Mouse (Mus musculus) E14TG2a.4 (cell line): ENCODE measurements around the gene Zbed4.
"Not testable (repeated sequence)": the region's sequence is repeated elsewhere in the genome, so short reads cannot be mapped to it uniquely, and the experiment has no call there.

Source experiments
- H3K27me3 ChIP-seq: 2 replicates; pipeline ENCODE4 v1.6.1; 2014; ENCODE audit warnings: low read length, control low read depth; ENCODE audit not compliant: insufficient read depth
- H3K36me3 ChIP-seq: 2 replicates; pipeline ENCODE4 v1.6.1; 2014; ENCODE audit warnings: low read length, control low read depth; ENCODE audit not compliant: insufficient read depth
- H3K4me1 ChIP-seq: replicated peaks from 2 replicates; pipeline ENCODE4 v1.6.1; 2014; ENCODE audit warnings: low read depth, low read length, control low read depth
- H3K4me3 ChIP-seq: replicated peaks from 2 replicates; pipeline ENCODE4 v1.5.1; 2014; ENCODE audit warnings: mild to moderate bottlenecking, low read length
- H3K9me3 ChIP-seq: 2 replicates; pipeline ENCODE4 v1.6.1; 2014; ENCODE audit warnings: low read length, control low read depth
- CTCF ChIP-seq: conservative IDR thresholded peaks from 2 replicates; pipeline ENCODE4 v1.5.1; 2014; ENCODE audit warnings: low read length
- NANOG ChIP-seq: IDR thresholded peaks from 2 replicates; pipeline ENCODE4 v1.6.1; 2014; ENCODE audit warnings: borderline replicate concordance, low read length, mixed read lengths
- POU5F1 ChIP-seq: IDR thresholded peaks from 2 replicates; pipeline ENCODE4 v1.6.1; 2014; ENCODE audit warnings: low read length, borderline replicate concordance

Zbed4 gene

DNA sequence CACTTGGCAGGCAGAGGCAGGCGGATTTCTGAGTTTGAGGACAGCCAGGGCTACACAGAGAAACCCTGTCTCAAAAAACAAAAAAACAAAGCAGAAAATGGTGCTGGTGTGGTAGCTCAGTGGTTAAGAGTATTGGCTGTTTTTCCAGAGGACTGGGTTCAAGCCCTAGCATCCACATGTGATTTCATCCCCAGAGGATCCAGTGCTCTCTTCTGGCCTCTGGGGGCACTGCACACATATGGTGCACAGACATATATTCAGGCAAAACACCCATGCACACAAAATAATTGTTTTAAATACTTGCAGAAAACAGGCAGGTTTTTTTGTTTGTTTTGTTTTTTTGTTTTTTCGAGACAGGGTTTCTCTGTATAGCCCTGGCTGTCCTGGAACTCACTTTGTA lies 14.7 kb downstream of the Zbed4 start:
- peaks cover 68% of the 10 kb centered on the region for H3K36me3 ChIP-seq
- not testable (repeated sequence) for H3K27me3 ChIP-seq, H3K9me3 ChIP-seq, H3K4me3 ChIP-seq, H3K4me1 ChIP-seq
- TF ChIP-seq CTCF = peak; percentile 66

DNA sequence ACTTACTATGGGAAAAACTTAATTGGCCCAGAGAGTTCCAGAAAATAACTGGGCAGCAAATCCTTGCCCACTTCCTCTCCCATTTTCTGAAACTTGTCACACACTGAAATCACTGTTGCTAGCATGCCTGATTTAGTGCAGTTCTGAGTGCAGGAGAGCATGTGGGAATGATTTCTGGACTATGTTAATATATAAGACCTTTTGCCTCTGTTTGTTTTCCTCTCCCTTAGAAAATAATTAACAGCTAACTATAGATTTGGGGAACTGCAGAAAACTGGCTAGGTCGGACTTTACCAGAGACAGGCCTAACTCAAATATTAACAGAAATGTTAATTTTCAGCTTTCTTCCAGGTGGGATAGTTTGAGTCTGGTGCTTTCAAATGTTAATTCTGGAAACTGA lies 17.1 kb downstream of the Zbed4 start:
- peaks cover 67% of the 10 kb centered on the region for H3K36me3 ChIP-seq
- H3K27me3 ChIP-seq = no peaks in the 10 kb centered on the region
- no peaks in the 10 kb centered on the region for H3K4me1 ChIP-seq
- TF ChIP-seq NANOG (no peak), POU5F1 (no peak)
- no peak overlapping the region for H3K4me3 ChIP-seq
- H3K9me3 ChIP-seq = no peaks in the 10 kb centered on the region

DNA sequence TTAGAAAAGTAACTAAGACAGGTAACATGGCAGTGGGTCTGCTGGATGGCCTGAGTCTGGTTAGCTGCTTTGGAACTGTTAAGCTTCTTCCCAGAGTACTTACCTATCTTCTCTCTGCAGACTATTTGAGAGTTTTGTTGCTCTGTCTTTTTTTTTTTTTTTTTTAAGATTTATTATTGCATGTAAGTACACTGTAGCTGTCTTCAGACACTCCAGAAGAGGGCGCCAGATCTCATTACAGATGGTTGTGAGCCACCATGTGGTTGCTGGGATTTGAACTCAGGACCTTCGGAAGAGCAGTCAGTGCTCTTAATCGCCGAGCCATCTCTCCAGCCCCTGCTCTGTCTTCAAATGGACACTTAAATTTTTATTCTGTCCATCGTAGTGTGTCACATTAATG lies 23.2 kb downstream of the Zbed4 start:
- not testable (repeated sequence) for H3K27me3 ChIP-seq, H3K4me3 ChIP-seq, H3K9me3 ChIP-seq

DNA sequence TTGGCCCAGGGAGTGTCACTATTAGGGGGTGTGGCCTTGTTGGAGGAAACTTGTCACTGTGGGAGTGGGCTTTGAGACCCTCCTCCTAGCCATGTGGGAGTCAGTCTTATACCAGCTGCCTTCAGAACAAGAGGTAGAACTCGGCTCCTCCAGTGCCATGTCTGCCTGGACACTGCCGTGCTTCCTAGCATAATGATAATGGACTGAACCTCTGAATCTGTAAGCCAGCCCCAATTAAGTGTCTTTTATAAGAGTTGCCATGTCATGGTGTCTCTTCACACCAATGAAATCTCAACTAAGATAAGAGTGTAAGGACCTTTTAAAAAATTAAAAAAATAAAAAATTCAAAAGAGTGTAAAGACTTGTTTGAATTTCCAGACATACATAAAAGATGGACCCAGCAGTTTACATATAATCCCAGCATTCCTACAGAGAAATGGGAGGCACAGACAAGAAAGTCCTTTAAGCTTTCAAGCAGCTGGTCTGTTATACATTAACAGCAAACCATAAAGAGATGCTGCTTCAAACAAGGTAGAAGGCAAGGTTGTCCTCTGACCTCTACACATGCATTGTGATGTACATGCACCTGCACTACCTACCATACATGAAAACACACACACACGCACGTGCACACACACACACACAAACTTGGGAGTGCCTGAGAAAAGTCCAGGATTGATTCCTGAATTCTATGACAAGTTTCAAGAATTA lies 40.8 kb downstream of the Zbed4 start:
- no peaks in the 10 kb centered on the region for H3K4me1 ChIP-seq
- H3K9me3 ChIP-seq = no peaks in the 10 kb centered on the region
- no peaks in the 10 kb centered on the region for H3K36me3 ChIP-seq
- H3K4me3 ChIP-seq = no peak overlapping the region
- H3K27me3 ChIP-seq = no peaks in the 10 kb centered on the region
- TF ChIP-seq NANOG (no peak), POU5F1 (no peak), CTCF (no peak)

More for the DNA sequence above, 23.2 kb downstream of the Zbed4 start:
- Histone ChIP-seq H3K36me3 (peaks cover 87% of the 10 kb centered on the region), H3K4me1 (peaks cover 15% of the 10 kb centered on the region; the same call in 1 of the 2 replicates)

DNA sequence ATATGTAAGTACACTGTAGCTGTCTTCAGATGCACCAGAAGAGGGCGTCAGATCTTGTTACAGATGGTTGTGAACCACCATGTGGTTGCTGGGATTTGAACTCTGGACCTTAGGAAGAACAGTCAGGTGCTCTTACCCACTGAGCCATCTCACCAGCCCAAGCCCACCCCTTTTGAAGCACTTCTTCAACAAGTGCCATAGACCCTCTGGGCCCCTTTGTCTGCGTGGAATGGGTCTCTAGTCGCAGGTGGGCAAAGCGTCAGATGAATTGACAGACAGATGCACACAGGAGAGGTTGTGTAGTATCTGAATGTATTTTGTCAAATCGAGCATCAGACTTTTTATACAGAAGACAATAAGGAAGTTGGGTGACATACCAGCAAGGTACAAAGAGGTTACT lies 43.3 kb downstream of the Zbed4 start:
- H3K4me1 ChIP-seq, H3K4me3 ChIP-seq, H3K36me3 ChIP-seq, H3K9me3 ChIP-seq, H3K27me3 ChIP-seq: not testable (repeated sequence)

DNA sequence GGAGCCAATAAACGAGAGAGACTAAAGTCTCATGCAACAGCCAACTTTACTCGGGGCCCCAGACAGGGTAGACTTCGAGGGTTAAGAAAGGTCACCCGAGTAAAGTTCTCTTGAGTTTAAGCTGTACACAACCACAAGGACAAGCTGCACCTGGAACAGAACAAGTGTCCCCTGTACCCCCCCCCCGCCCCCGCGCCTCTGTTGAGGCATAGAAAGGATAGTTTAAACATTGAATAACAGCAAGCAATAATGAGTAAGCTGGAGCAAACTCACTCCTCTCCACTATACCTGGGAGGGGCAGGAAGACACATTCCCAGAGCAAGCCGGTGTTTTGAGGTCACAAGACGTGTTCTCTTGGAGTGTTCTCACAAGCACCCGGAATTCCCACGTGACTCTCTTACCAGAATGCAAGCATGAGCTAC lies 48.5 kb downstream of the Zbed4 start:
- TF ChIP-seq POU5F1 (no peak), CTCF (no peak), NANOG (no peak)
- no peaks in the 10 kb centered on the region for H3K27me3 ChIP-seq
- no peak overlapping the region for H3K4me3 ChIP-seq
- H3K9me3 ChIP-seq = no peaks in the 10 kb centered on the region
- H3K4me1 ChIP-seq = peaks cover 12% of the 10 kb centered on the region
- H3K36me3 ChIP-seq = peaks cover 9% of the 10 kb centered on the region

DNA sequence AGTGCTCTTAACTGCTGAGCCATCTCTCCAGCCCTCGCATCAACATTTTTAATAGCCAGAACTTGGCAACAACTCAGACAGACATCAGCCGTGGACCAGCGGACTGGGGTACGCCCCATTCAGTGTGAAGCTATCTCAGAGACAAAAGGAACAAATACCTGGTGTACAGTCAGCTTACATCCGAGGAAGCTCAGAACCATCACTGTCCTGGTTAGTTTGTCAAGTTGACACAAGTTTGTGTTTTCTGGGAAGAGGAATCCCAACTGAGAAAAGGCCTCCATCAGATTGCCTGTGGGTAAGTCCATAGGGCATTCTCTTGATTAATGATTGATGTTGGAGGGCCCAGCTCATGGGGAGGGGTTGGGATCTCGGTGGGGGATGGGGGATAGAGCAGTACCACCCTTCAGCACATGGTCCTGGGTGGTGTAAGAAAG lies 49.5 kb downstream of the Zbed4 start:
- Histone ChIP-seq H3K4me1 (peaks cover 12% of the 10 kb centered on the region), H3K4me3 (no peak overlapping the region), H3K36me3 (peaks cover 19% of the 10 kb centered on the region), H3K9me3 (no peaks in the 10 kb centered on the region), H3K27me3 (no peaks in the 10 kb centered on the region)
- no peak for TF ChIP-seq CTCF
- no peak for TF ChIP-seq NANOG
- TF ChIP-seq POU5F1 = no peak

DNA sequence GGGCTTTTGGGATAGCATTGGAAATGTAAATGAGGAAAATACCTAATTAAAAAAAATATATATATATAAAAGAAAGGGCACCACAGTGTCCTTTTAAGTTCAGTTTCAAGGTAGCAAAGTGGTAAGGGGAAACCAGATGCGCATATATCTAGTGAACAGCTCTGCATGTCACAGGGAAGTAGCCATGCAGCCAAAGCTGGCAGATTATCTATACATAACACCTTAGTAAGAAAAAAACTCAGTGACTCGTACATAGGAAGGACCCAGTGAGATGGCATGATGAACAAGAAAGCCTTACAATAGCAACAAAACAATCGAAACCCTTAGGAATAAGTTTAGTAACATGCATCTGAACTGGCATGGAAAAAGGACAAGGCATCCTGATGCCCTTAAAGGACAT lies 50.4 kb downstream of the Zbed4 start:
- Histone ChIP-seq H3K4me3 (no peak overlapping the region), H3K4me1 (peaks cover 12% of the 10 kb centered on the region), H3K36me3 (peaks cover 26% of the 10 kb centered on the region), H3K9me3 (no peaks in the 10 kb centered on the region), H3K27me3 (no peaks in the 10 kb centered on the region)
- TF ChIP-seq POU5F1 (no peak), CTCF (no peak), NANOG (no peak)

DNA sequence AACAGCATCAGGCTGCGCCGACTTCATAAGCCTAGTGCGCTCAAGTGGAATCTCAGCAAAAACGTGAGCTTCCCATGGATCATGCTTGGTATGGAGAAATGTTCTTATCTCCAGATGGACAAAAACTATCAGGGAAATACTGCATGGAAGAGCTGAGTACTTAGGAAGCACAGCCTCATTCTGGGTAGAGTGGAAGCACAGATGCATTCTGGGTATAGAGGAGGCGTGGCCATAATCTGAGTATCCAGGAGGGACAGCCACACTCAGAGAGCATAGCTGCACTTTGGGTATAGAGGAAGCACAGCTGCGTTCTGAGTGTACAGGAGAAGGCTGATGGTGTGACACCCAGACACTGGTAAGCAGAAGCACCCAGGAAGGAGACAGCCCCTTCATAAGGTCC lies 50.9 kb downstream of the Zbed4 start:
- Histone ChIP-seq H3K36me3 (peaks cover 29% of the 10 kb centered on the region), H3K4me3 (no peak overlapping the region), H3K27me3 (no peaks in the 10 kb centered on the region), H3K4me1 (peaks cover 12% of the 10 kb centered on the region), H3K9me3 (no peaks in the 10 kb centered on the region)
- TF ChIP-seq NANOG = no peak
- no peak for TF ChIP-seq POU5F1

DNA sequence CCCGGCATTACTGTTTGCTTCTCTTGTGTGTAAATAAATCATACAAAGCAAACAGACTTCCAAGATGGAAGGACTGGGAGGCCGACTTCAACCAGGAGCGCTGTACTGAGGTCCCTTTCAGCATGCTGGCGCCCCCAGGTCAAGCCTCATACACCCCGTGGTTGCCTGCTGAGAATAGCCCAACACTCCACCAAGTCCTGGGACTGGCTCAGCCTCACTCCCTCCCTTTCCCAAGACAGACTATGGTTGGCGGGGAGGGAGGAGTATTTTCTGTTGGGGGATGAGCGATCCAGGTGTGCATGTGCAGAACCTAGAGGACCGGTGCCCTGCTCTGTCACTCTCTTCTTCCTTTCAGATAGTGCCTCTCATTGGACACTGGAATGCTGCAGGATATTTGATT lies 56.7 kb downstream of the Zbed4 start:
- no peak overlapping the region for H3K4me3 ChIP-seq
- TF ChIP-seq POU5F1 (no peak), NANOG (no peak), CTCF (no peak)

More for the DNA sequence above, 56.7 kb downstream of the Zbed4 start:
- H3K27me3 ChIP-seq = no peaks in the 10 kb centered on the region
- H3K9me3 ChIP-seq = no peaks in the 10 kb centered on the region
- peaks cover 13% of the 10 kb centered on the region for H3K4me1 ChIP-seq
- H3K36me3 ChIP-seq = peaks cover 69% of the 10 kb centered on the region
